Mouse (Mus musculus): ENCODE results near the gene Mrpl45. TPM values are rescaled to one million over a fixed set of nuclear protein-coding genes. Genes with fewer than 3 reads are reported as not detected.
A peak's percentile ranks its signal among the peaks of the same experiment; 100 is the strongest.
"Not testable (repeated sequence)": the region's sequence is repeated elsewhere in the genome, so short reads cannot be mapped to it uniquely, and the experiment has no call there.

The Mrpl45 gene
- polyA plus RNA-seq, 1 experiment from 2014 or later, result 66.5 TPM

- Histone ChIP-seq H3K4me1 (peaks cover 10% of the 10 kb centered on the region), H3K4me3 (no peak overlapping the region), H3K27me3 (ENCODE audit: poor library complexity, severe bottlenecking) (peaks cover 4% of the 10 kb centered on the region; the same call in 1 of the 2 replicates), H3K9me3 (no peaks in the 10 kb centered on the region), H3K27ac (no peak overlapping the region), H3K36me3 (replicated peaks) (no peaks in the 10 kb centered on the region)
- DNase-seq (ENCODE audit: extremely low spot score, low spot score), result no peak
- WGBS, result 89% methylated on average over 5 of the region's 5 CpGs
Measured at GRCm38 (mm10) chr11:97304631-97305030, 10.9 kb upstream of the Mrpl45 start.

GRCm38 (mm10) chr11:97307294-97308069 lies 8.0 kb upstream of the Mrpl45 start:
- no peaks in the 10 kb centered on the region for H3K9me3 ChIP-seq
- peaks cover 15% of the 10 kb centered on the region for H3K27me3 ChIP-seq (ENCODE audit: poor library complexity, severe bottlenecking)
- no peak overlapping the region for H3K27ac ChIP-seq
- 90% methylated on average over 11 of the region's 11 CpGs for WGBS
- H3K4me1 ChIP-seq, result peaks cover 25% of the 10 kb centered on the region
- H3K4me3 ChIP-seq, result no peak overlapping the region
- no peak for DNase-seq (ENCODE audit: extremely low spot score, low spot score)
- H3K36me3 ChIP-seq (replicated peaks), result no peaks in the 10 kb centered on the region

- H3K4me3 ChIP-seq, result peak overlapping the region; percentile 58
- H3K27ac ChIP-seq, result peak overlapping the region; percentile 54
- no peaks in the 10 kb centered on the region for H3K36me3 ChIP-seq (replicated peaks)
- H3K9me3 ChIP-seq, result no peaks in the 10 kb centered on the region
- WGBS, result 52% methylated on average over 3 of the region's 3 CpGs
- DNase-seq (ENCODE audit: extremely low spot score, low spot score), result no peak
- H3K4me1 ChIP-seq, result peaks cover 24% of the 10 kb centered on the region
- peaks cover 15% of the 10 kb centered on the region for H3K27me3 ChIP-seq (ENCODE audit: poor library complexity, severe bottlenecking)
Measured at GRCm38 (mm10) chr11:97308806-97309450, 6.6 kb upstream of the Mrpl45 start.

GRCm38 (mm10) chr11:97309451-97309836 lies 6.1 kb upstream of the Mrpl45 start:
- no peaks in the 10 kb centered on the region for H3K36me3 ChIP-seq (replicated peaks)
- no peaks in the 10 kb centered on the region for H3K9me3 ChIP-seq
- peak; percentile 34 for DNase-seq (ENCODE audit: extremely low spot score, low spot score)
- peak overlapping the region; percentile 54 for H3K27ac ChIP-seq
- H3K27me3 ChIP-seq (ENCODE audit: poor library complexity, severe bottlenecking), result peaks cover 15% of the 10 kb centered on the region
- H3K4me1 ChIP-seq, result peaks cover 24% of the 10 kb centered on the region
- H3K4me3 ChIP-seq, result peak overlapping the region; percentile 58
- WGBS, result 4% methylated on average over 9 of the region's 9 CpGs

- Histone ChIP-seq H3K27me3 (ENCODE audit: poor library complexity, severe bottlenecking) (peaks cover 15% of the 10 kb centered on the region), H3K27ac (peak overlapping the region; percentile 54), H3K36me3 (replicated peaks) (no peaks in the 10 kb centered on the region), H3K4me1 (peaks cover 24% of the 10 kb centered on the region), H3K4me3 (peak overlapping the region; percentile 58), H3K9me3 (no peaks in the 10 kb centered on the region)
- DNase-seq (ENCODE audit: extremely low spot score, low spot score), result peak; percentile 80
- WGBS, result under 1% methylated on average over 25 of the region's 25 CpGs
Measured at GRCm38 (mm10) chr11:97309911-97310571, 5.5 kb upstream of the Mrpl45 start.

GRCm38 (mm10) chr11:97310895-97311631 lies 4.5 kb upstream of the Mrpl45 start:
- DNase-seq (ENCODE audit: extremely low spot score, low spot score), result peak; percentile 41
- Histone ChIP-seq H3K4me3 (peak overlapping the region; percentile 58), H3K9me3 (no peaks in the 10 kb centered on the region), H3K36me3 (replicated peaks) (no peaks in the 10 kb centered on the region), H3K4me1 (peaks cover 24% of the 10 kb centered on the region), H3K27ac (peak overlapping the region; percentile 54), H3K27me3 (ENCODE audit: poor library complexity, severe bottlenecking) (peaks cover 15% of the 10 kb centered on the region)
- 4% methylated on average over 18 of the region's 18 CpGs for WGBS

- Histone ChIP-seq H3K4me1 (peaks cover 33% of the 10 kb centered on the region), H3K27me3 (ENCODE audit: poor library complexity, severe bottlenecking) (peaks cover 15% of the 10 kb centered on the region)
- not testable (repeated sequence) for DNase-seq (ENCODE audit: extremely low spot score, low spot score); H3K9me3 ChIP-seq; H3K27ac ChIP-seq; H3K36me3 ChIP-seq (replicated peaks); H3K4me3 ChIP-seq
- WGBS, result 83% methylated on average over 1 of the region's 1 CpGs
Measured at GRCm38 (mm10) chr11:97312871-97313270, 2.6 kb upstream of the Mrpl45 start.

- peaks cover 18% of the 10 kb centered on the region for H3K36me3 ChIP-seq (replicated peaks)
- H3K4me3 ChIP-seq, result no peak overlapping the region
- H3K27ac ChIP-seq, result no peak overlapping the region
- WGBS, result 94% methylated on average over 3 of the region's 3 CpGs
- peaks cover 33% of the 10 kb centered on the region for H3K4me1 ChIP-seq
- no peak for DNase-seq (ENCODE audit: extremely low spot score, low spot score)
- no peaks in the 10 kb centered on the region for H3K9me3 ChIP-seq
- peaks cover 14% of the 10 kb centered on the region for H3K27me3 ChIP-seq (ENCODE audit: poor library complexity, severe bottlenecking)
Measured at GRCm38 (mm10) chr11:97314110-97314509, 1.4 kb upstream of the Mrpl45 start.

GRCm38 (mm10) chr11:97314751-97315503 lies 589 bp upstream of the Mrpl45 start:
- 49% methylated on average over 8 of the region's 8 CpGs for WGBS
- H3K4me3 ChIP-seq, result peak overlapping the region; percentile 59
- H3K36me3 ChIP-seq (replicated peaks), result peaks cover 26% of the 10 kb centered on the region
- H3K4me1 ChIP-seq, result peaks cover 25% of the 10 kb centered on the region
- peak overlapping the region; percentile 85 for H3K27ac ChIP-seq
- H3K9me3 ChIP-seq, result no peaks in the 10 kb centered on the region
- peaks cover 11% of the 10 kb centered on the region for H3K27me3 ChIP-seq (ENCODE audit: poor library complexity, severe bottlenecking)
- no peak for DNase-seq (ENCODE audit: extremely low spot score, low spot score)

GRCm38 (mm10) chr11:97321197-97321596 lies 5.7 kb downstream of the Mrpl45 start:
- Histone ChIP-seq H3K27ac (no peak overlapping the region), H3K4me1 (peaks cover 8% of the 10 kb centered on the region), H3K36me3 (replicated peaks) (peaks cover 85% of the 10 kb centered on the region), H3K27me3 (ENCODE audit: poor library complexity, severe bottlenecking) (no peaks in the 10 kb centered on the region), H3K4me3 (no peak overlapping the region), H3K9me3 (no peaks in the 10 kb centered on the region)
- DNase-seq (ENCODE audit: extremely low spot score, low spot score), result no peak
- 95% methylated on average over 8 of the region's 8 CpGs for WGBS

GRCm38 (mm10) chr11:97321894-97322600 lies 6.5 kb downstream of the Mrpl45 start:
- not testable (repeated sequence) for H3K27ac ChIP-seq; H3K27me3 ChIP-seq (ENCODE audit: poor library complexity, severe bottlenecking); H3K9me3 ChIP-seq; DNase-seq (ENCODE audit: extremely low spot score, low spot score); H3K4me1 ChIP-seq; H3K4me3 ChIP-seq
- 87% methylated on average over 8 of the region's 8 CpGs for WGBS
- H3K36me3 ChIP-seq (replicated peaks), result peaks cover 93% of the 10 kb centered on the region

Data from forebrain, embryonic 10.5 days (tissue).